Mouse (Mus musculus) testis, adult 2 months (tissue): ENCODE results near the gene Rab30.

ENCODE experiments used
- CTCF ChIP-seq: fragments of 200-500 bp; IDR thresholded peaks from 2 replicates; pipeline ENCODE4 v1.5.1; 2012; ENCODE audit warnings: low read depth, mild to moderate bottlenecking, inconsistent platforms, low read length, moderate library complexity; ENCODE audit not compliant: control insufficient read depth, insufficient read depth, insufficient replicate concordance
- POLR2A ChIP-seq: fragments of 200-500 bp; IDR thresholded peaks from 2 replicates; pipeline ENCODE4 v1.6.1; 2012; ENCODE audit warnings: low read depth, mild to moderate bottlenecking, inconsistent platforms, low read length, moderate library complexity; ENCODE audit not compliant: control insufficient read depth

DNA sequence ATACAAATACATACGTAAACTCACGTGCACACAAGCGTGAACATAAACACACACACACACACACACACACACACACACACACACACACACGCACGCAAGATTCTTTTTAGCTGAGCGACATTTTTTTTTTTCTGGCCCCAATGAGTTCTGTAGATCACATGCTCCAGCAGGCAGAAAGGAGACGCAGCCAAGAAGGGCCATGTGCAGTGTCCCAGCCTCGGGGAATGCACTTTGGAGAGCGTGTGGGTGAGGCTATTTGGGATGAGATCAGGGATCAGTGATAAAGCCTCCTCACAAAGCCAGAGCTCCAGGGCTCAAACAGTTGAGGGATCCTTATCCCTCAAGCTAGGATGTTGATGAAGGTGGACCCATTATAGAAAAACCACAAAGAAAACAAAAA lies 24.0 kb downstream of the Rab30 start:
- TF ChIP-seq POLR2A (no peak), CTCF (no peak)
